ENCODE assay signal across 7 mouse cellular contexts in the genomic region with DNA sequence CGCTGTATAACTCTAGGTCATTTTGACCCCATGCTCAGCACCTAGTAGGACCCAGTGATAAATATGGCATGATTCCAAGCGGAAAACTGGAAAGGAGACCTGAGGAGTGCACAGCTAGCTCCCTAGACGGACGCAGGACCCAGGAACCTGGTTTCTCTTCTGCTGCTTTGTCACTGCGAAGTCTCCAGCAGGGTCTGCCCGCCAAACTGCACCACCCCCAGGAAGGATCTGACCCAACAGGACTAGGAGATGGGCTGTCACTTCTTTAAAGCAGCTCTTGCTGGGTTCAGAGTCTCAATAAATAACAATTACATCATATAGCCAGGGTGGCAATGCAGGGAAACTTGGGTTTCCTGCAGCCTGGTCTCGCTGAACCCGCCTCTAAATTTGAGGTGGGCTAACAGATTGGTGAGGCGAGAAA. TPM values are rescaled to one million over a fixed set of nuclear protein-coding genes. Genes with fewer than 3 reads are reported as not detected.
DNase-seq lines count a peak whose midpoint lies in the region; ATAC-seq and TF ChIP-seq lines count a peak whose summit lies in the region.

Gene Nrip1, minus strand, starts transcription at position 157 of the 421 bp plus-strand sequence.

- DNase-seq in Muller cell, postnatal 12 days (ENCODE audit: inconsistent ontology term), result peak; percentile 72
- peak; percentile 56 for DNase-seq in cerebellum, adult 11 months
- peak; percentile 44 for DNase-seq in heart, postnatal 25 days (ENCODE audit: low spot score)
- DNase-seq in layer of hippocampus, adult 2 months (ENCODE audit: low spot score in 2 of 2), result peak; percentile 32 to 39
- DNase-seq in lung, adult 18-20 months, result peak; percentile 55 to 57

- H3K4me1 ChIP-seq in forebrain, embryonic 16.5 days (replicated peaks; ENCODE audit: control insufficient read depth, insufficient read depth, low read length), result peaks cover 17% of the 10 kb centered on the region
- peaks cover 23% of the 10 kb centered on the region for H3K4me1 ChIP-seq in neural tube, embryonic 15.5 days

- under 1% methylated on average over 9 of the region's 9 CpGs for whole genome bisulfite sequencing in forebrain, embryonic 16.5 days
- WGBS in neural tube, embryonic 15.5 days, result under 1% methylated on average over 9 of the region's 9 CpGs

- peak; percentile 18 for ATAC-seq in forebrain, embryonic 16.5 days
- ATAC-seq in neural tube, embryonic 15.5 days (ENCODE audit: low FRiP score), result peak; percentile 35

- peaks cover 5% of the 10 kb centered on the region; the same call in 1 of the 2 replicates for H3K27me3 ChIP-seq in forebrain, embryonic 16.5 days (replicated peaks; ENCODE audit: control insufficient read depth, insufficient read depth, low read length)
- H3K27me3 ChIP-seq in neural tube, embryonic 15.5 days (replicated peaks), result no peaks in the 10 kb centered on the region

- intact Hi-C loops in heart, postnatal 25 days (cut with DNase I), result loop anchor here (5.0 to 10.0 kb wide), 8 partner anchors 59 to 641 kb away; partner anchors contain the start of genes Hspa13 and Usp25

- H3K4me3 ChIP-seq in forebrain, embryonic 16.5 days (replicated peaks; ENCODE audit: low read length), result peak within 1 kb of the TSS; percentile 83
- H3K4me3 ChIP-seq in layer of hippocampus, adult 2 months, result peak within 1 kb of the TSS; percentile 93
- peak within 1 kb of the TSS; percentile 84 for H3K4me3 ChIP-seq in neural tube, embryonic 15.5 days (replicated peaks)

- H3K27ac ChIP-seq in forebrain, embryonic 16.5 days (ENCODE audit: low read length), result peak within 1 kb of the TSS; percentile 97
- peak within 1 kb of the TSS; percentile 97 for H3K27ac ChIP-seq in layer of hippocampus, adult 2 months
- peak within 1 kb of the TSS; percentile 97 for H3K27ac ChIP-seq in neural tube, embryonic 15.5 days (replicated peaks)

- H3K9me3 ChIP-seq in forebrain, embryonic 16.5 days (ENCODE audit: control insufficient read depth, low read length), result no peaks in the 10 kb centered on the region
- H3K9me3 ChIP-seq in neural tube, embryonic 15.5 days (replicated peaks), result no peaks in the 10 kb centered on the region

- no peaks in the 10 kb centered on the region for H3K36me3 ChIP-seq in forebrain, embryonic 16.5 days (ENCODE audit: control insufficient read depth, insufficient read depth)
- no peaks in the 10 kb centered on the region for H3K36me3 ChIP-seq in neural tube, embryonic 15.5 days

- TF ChIP-seq CTCF in layer of hippocampus, adult 2 months (conservative IDR thresholded peaks at IDR 0.05), result no peak

- peak within 1 kb of the TSS; percentile 86 for H3K9ac ChIP-seq in forebrain, embryonic 16.5 days (replicated peaks; ENCODE audit: low read depth, low read length)
- peak within 1 kb of the TSS; percentile 91 for H3K9ac ChIP-seq in neural tube, embryonic 15.5 days (replicated peaks)

- peak within 1 kb of the TSS; percentile 83 for H3K4me2 ChIP-seq in forebrain, embryonic 16.5 days (ENCODE audit: low read length)
- peak within 1 kb of the TSS; percentile 68 for H3K4me2 ChIP-seq in neural tube, embryonic 15.5 days

RNA-seq across cellular contexts. Expression of gene Nrip1, which starts in this region (rescaled TPM):
- polyA plus RNA-seq in forebrain, embryonic 16.5 days (2015; fragmentation: Nextera tagmentation; extraction: Ambion mirVana), result 38.7 and 44.4 TPM in 2 replicates
- 10 to 100 TPM; 23.4 to 27.3 TPM for total RNA-seq in heart, postnatal 25 days (2021)
- total RNA-seq in layer of hippocampus, adult 2 months (2021), result 10 to 100 TPM; 56.1 to 60.0 TPM
- polyA plus RNA-seq in neural tube, embryonic 15.5 days (2015; fragmentation: Nextera tagmentation; extraction: Ambion mirVana), result 34.4 and 36.9 TPM in 2 replicates

Comparison
In these comparisons a context has a peak if more than half of its experiments do, and no peak if none do; other contexts are left out.
1. Peak in every context shown above with its lines: DNase-seq, ATAC-seq, H3K4me3 ChIP-seq and H3K27ac ChIP-seq.